9 mouse cellular contexts compared by ENCODE assay signal in the genomic region with DNA sequence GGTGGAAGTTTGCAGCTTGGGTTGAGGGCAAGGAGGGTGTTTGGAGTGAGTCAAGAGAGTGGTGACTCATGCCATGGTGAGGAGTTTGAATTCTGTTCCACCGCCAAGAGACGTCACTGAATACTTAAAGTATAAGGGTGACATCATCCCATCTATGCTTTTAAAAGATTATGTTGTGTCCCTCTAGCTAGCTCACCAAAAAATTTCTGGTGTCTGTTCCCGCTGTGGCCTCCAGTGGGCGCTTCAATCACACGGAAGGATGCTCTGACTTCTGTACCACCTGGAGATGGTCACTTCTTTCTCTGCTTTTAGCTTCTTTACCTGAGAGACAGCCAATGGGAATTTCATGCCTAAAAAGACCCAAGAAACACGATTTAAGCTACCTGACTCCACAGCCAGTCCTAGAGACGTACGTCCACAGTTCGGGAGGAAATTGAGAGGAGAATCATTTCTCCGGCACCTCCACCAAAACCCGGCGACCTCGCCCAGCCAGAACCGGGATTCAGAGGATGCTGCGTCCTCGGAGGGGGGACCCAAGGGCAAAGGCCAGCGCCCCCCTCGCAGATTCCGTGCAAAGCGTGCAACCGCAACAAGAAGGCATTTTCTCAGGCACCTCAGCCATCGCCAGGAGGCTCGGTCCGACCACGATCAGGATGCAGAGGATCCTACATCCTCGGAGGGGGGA. TPM values are rescaled to one million over a fixed set of nuclear protein-coding genes. Genes with fewer than 3 reads are reported as not detected.
DNase-seq lines count a peak whose midpoint lies in the region; ATAC-seq lines count a peak whose summit lies in the region.
"Had no signal": no experiment of that assay in that cellular context is flagged by ENCODE, and none has a peak within 500 bp of the region (broad histone marks: within the 10 kb centered on the region; RNA-seq: fewer than 3 reads in every experiment).

No protein-coding gene starts in this region.

- WGBS in embryonic facial prominence, embryonic 10.5 days: 2% methylated on average over 26 of the region's 26 CpGs
- 2% methylated on average over 26 of the region's 26 CpGs for WGBS in lung, embryonic 16.5 days

- H3K36me3 ChIP-seq in embryonic facial prominence, embryonic 10.5 days (replicated peaks): peaks cover 10% of the 10 kb centered on the region
- peaks cover 5% of the 10 kb centered on the region for H3K36me3 ChIP-seq in lung, embryonic 16.5 days (ENCODE audit: control insufficient read depth, insufficient read depth, low read length)

- peak overlapping the region; percentile 47 for H3K9ac ChIP-seq in lung, embryonic 16.5 days (ENCODE audit: low read length)

- peaks cover 37% of the 10 kb centered on the region for H3K4me1 ChIP-seq in embryonic facial prominence, embryonic 10.5 days
- H3K4me1 ChIP-seq in lung, embryonic 16.5 days (replicated peaks; ENCODE audit: control insufficient read depth, insufficient read depth, low read length): peaks cover 18% of the 10 kb centered on the region

- peak overlapping the region; percentile 75 for H3K4me3 ChIP-seq in embryonic facial prominence, embryonic 10.5 days
- peak overlapping the region; percentile 37 for H3K4me3 ChIP-seq in lung, embryonic 16.5 days (ENCODE audit: low read length)

- ATAC-seq in lung, embryonic 16.5 days (ENCODE audit: low read depth): no peak

- H3K9me3 ChIP-seq in embryonic facial prominence, embryonic 10.5 days: no peaks in the 10 kb centered on the region
- H3K9me3 ChIP-seq in lung, embryonic 16.5 days (ENCODE audit: control insufficient read depth, low read length): no peaks in the 10 kb centered on the region

- DNase-seq in A20 (ENCODE audit: low read depth, low spot score) (peak; percentile 55), R1 (ENCODE audit: low read depth, low spot score) (peak; percentile 81)
- peak; percentile 71 for DNase-seq in embryonic facial prominence, embryonic 10.5 days (ENCODE audit: low spot score)
- peak; percentile 54 to 69 for DNase-seq in heart, postnatal 10 days
- peak; percentile 73 to 79 for DNase-seq in layer of hippocampus, postnatal 10 days (ENCODE audit: low spot score in 2 of 2)
- peak; percentile 71 for DNase-seq in retina, postnatal 1 day
- no peak for DNase-seq in yolk sac, embryonic 10.5 days (ENCODE audit: low spot score)

- peak overlapping the region; percentile 76 for H3K27ac ChIP-seq in embryonic facial prominence, embryonic 10.5 days (replicated peaks)
- H3K27ac ChIP-seq in lung, embryonic 16.5 days (ENCODE audit: low read length): no peak overlapping the region

- peak overlapping the region; percentile 74 for H3K4me2 ChIP-seq in lung, embryonic 16.5 days (ENCODE audit: low read depth, low read length)

- intact Hi-C loops in heart, postnatal 10 days (cut with DNase I): loop anchor here (5.0 kb wide), 1 partner anchor 32 kb away; no protein-coding TSS in a partner anchor

- H3K27me3 ChIP-seq in embryonic facial prominence, embryonic 10.5 days (replicated peaks; ENCODE audit: low read depth, poor library complexity, severe bottlenecking): peaks cover 41% of the 10 kb centered on the region
- peaks cover 28% of the 10 kb centered on the region for H3K27me3 ChIP-seq in lung, embryonic 16.5 days (ENCODE audit: control insufficient read depth, insufficient read depth, low read depth, low read length)

RNA-seq across cellular contexts. Expression of a gene that starts 0.4 kb away (rescaled TPM):
- polyA plus RNA-seq in embryonic facial prominence, embryonic 10.5 days (2016; fragmentation: Nextera tagmentation; extraction: Ambion mirVana): 0.11 TPM in 2 replicates
- not detected for total RNA-seq in heart, postnatal 10 days (2021)
- total RNA-seq in layer of hippocampus, postnatal 10 days (2021): under 1 TPM; 0.45 to 0.64 TPM
- not detected in 2 replicates for polyA plus RNA-seq in lung, embryonic 16.5 days (2015; fragmentation: Nextera tagmentation; extraction: Ambion mirVana)
- total RNA-seq: heart, adult 18-20 months had no signal

RNA-seq across cellular contexts. Expression of a gene that starts 0.4 kb away (rescaled TPM):
- polyA plus RNA-seq in embryonic facial prominence, embryonic 10.5 days (2016; fragmentation: Nextera tagmentation; extraction: Ambion mirVana): 2.0 and 2.1 TPM in 2 replicates
- total RNA-seq in heart, postnatal 10 days (2021): not detected
- 1 to 10 TPM; 6.4 to 7.1 TPM for total RNA-seq in layer of hippocampus, postnatal 10 days (2021)
- polyA plus RNA-seq in lung, embryonic 16.5 days (2015; fragmentation: Nextera tagmentation; extraction: Ambion mirVana): 0.15 and 0.34 TPM in 2 replicates
- total RNA-seq: heart, adult 18-20 months had no signal

RNA-seq across cellular contexts. Expression of a gene that starts 4.4 kb away (rescaled TPM):
- 109 and 111 TPM in 2 replicates for polyA plus RNA-seq in embryonic facial prominence, embryonic 10.5 days (2016; fragmentation: Nextera tagmentation; extraction: Ambion mirVana)
- total RNA-seq in heart, postnatal 10 days (2021): 10 to 100 TPM; 31.2 to 32.6 TPM
- 10 to 100 TPM; 69.6 to 88.4 TPM for total RNA-seq in layer of hippocampus, postnatal 10 days (2021)
- 106 and 109 TPM in 2 replicates for polyA plus RNA-seq in lung, embryonic 16.5 days (2015; fragmentation: Nextera tagmentation; extraction: Ambion mirVana)

RNA-seq across cellular contexts. Expression of a gene that starts 11.9 kb away (rescaled TPM):
- polyA plus RNA-seq in embryonic facial prominence, embryonic 10.5 days (2016; fragmentation: Nextera tagmentation; extraction: Ambion mirVana): 25.1 and 26.4 TPM in 2 replicates
- 10 to 100 TPM; 29.3 to 31.8 TPM for total RNA-seq in heart, postnatal 10 days (2021)
- 10 to 100 TPM; 41.9 to 47.1 TPM for total RNA-seq in layer of hippocampus, postnatal 10 days (2021)
- 26.0 and 28.1 TPM in 2 replicates for polyA plus RNA-seq in lung, embryonic 16.5 days (2015; fragmentation: Nextera tagmentation; extraction: Ambion mirVana)

RNA-seq across cellular contexts. Expression of a gene that starts 24.5 kb away (rescaled TPM):
- 17.1 and 17.3 TPM in 2 replicates for polyA plus RNA-seq in embryonic facial prominence, embryonic 10.5 days (2016; fragmentation: Nextera tagmentation; extraction: Ambion mirVana)
- total RNA-seq in heart, postnatal 10 days (2021): 100 to 1,000 TPM in 1 of 2 experiments, 10 to 100 TPM in 1; 87.9 to 103 TPM
- total RNA-seq in layer of hippocampus, postnatal 10 days (2021): 100 to 1,000 TPM in 1 of 2 experiments, 10 to 100 TPM in 1; 99.1 to 104 TPM
- 25.4 and 26.3 TPM in 2 replicates for polyA plus RNA-seq in lung, embryonic 16.5 days (2015; fragmentation: Nextera tagmentation; extraction: Ambion mirVana)

Comparison
In these comparisons a context has a peak if more than half of its experiments do, and no peak if none do; other contexts are left out.
1. RNA of a gene that starts 0.4 kb away (total RNA-seq): 6.4 to 7.1 TPM in layer of hippocampus, postnatal 10 days; not detected in heart, postnatal 10 days; every median in the first group is over 4 times any median in the second.